Mouse (Mus musculus) testis, adult 2 months (tissue): ENCODE measurements around the gene Zfp574.

ENCODE experiments used
- CTCF ChIP-seq: fragments of 200-500 bp; IDR thresholded peaks from 2 replicates; pipeline ENCODE4 v1.5.1; 2012; ENCODE audit warnings: low read depth, mild to moderate bottlenecking, inconsistent platforms, low read length, moderate library complexity; ENCODE audit not compliant: control insufficient read depth, insufficient read depth, insufficient replicate concordance
- POLR2A ChIP-seq: fragments of 200-500 bp; IDR thresholded peaks from 2 replicates; pipeline ENCODE4 v1.6.1; 2012; ENCODE audit warnings: low read depth, mild to moderate bottlenecking, inconsistent platforms, low read length, moderate library complexity; ENCODE audit not compliant: control insufficient read depth

DNA sequence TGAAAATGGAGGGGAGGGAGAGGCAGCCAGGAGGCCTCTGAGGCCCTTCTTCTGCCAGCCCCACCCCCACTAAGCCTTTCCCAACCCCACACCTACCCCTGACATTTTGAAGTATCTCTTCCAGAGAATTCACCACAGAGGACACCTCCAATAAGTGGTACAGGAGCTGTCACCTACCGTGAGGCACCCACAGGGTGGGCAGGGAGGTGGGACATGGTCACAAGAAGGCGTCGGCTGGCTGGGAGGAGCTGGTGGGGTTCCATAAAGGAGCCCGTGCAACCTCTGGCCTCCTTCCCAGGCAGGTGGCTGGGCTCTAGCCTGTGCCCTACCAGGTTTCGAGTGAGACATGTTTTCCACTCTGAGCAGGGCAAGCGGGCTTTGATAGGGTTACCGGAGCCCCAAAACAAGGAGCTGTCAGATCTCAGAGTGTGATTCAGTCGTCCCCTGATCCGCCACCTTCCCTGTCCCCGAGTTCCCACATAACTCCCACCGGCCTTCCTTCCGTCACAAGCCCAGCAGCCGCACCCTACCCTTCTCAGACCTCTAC is 48.9 kb downstream of the Zfp574 start:
- TF ChIP-seq CTCF (no peak), POLR2A (no peak)
